20 mouse cellular contexts compared by ENCODE assay signal in the genomic region with DNA sequence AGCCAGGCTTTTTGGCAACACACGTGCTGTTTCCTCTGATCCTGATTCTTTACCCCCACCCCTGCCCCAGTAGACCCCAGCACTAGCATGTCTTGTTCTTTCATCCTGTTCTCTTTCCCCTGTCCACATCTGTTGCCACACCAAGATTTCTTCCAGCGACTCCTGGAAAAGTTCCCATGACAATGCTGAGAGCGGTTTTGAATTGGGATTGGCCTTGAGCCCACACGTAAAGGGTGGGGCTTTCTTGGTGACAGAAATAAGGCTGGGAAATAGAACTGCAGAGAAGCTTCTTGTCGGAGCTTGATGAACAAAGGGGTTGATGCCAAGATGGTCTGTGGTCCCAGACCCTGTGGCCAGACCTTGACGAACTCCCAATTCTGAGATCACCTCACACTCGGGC.
DNase-seq lines count a peak whose midpoint lies in the region; ATAC-seq and TF ChIP-seq lines count a peak whose summit lies in the region.
"Had no signal": no experiment of that assay in that cellular context is flagged by ENCODE, and none has a peak within 500 bp of the region (broad histone marks: within the 10 kb centered on the region; RNA-seq: fewer than 3 reads in every experiment).

No protein-coding gene starts in this region.

- TF ChIP-seq EP300 in heart, postnatal 0 days (IDR thresholded peaks at IDR 0.05; ENCODE audit: low read depth): no peak
- TF ChIP-seq EP300 in stomach, postnatal 0 days (optimal IDR thresholded peaks at IDR 0.05): no peak

- H3K9ac ChIP-seq in heart, postnatal 0 days (replicated peaks; ENCODE audit: low read depth, low read length): no peak overlapping the region
- H3K9ac ChIP-seq in stomach, postnatal 0 days (ENCODE audit: low read length): no peak overlapping the region
- H3K9ac ChIP-seq: embryonic facial prominence, embryonic 12.5 days; hindbrain, embryonic 14.5 days; intestine, embryonic 15.5 days; stomach, embryonic 15.5 days had no signal

- WGBS in heart, postnatal 0 days: 47% methylated on average over 7 of the region's 7 CpGs
- 53% methylated on average over 7 of the region's 7 CpGs for WGBS in stomach, postnatal 0 days

- peaks cover 6% of the 10 kb centered on the region; the same call in 1 of the 2 replicates for H3K9me3 ChIP-seq in heart, postnatal 0 days (replicated peaks; ENCODE audit: control insufficient read depth, low read length)
- H3K9me3 ChIP-seq in stomach, postnatal 0 days (ENCODE audit: control insufficient read depth, low read length): no peaks in the 10 kb centered on the region
- H3K9me3 ChIP-seq: embryonic facial prominence, embryonic 12.5 days; G1E; intestine, embryonic 15.5 days; limb, embryonic 10.5 days; stomach, embryonic 15.5 days had no signal

- no peaks in the 10 kb centered on the region for H3K4me1 ChIP-seq in heart, postnatal 0 days (ENCODE audit: control insufficient read depth, insufficient read depth)
- no peaks in the 10 kb centered on the region for H3K4me1 ChIP-seq in stomach, postnatal 0 days (replicated peaks; ENCODE audit: control insufficient read depth, insufficient read depth)
- H3K4me1 ChIP-seq: embryonic facial prominence, embryonic 12.5 days; stomach, embryonic 15.5 days had no signal

- H3K36me3 ChIP-seq in heart, postnatal 0 days (replicated peaks; ENCODE audit: control insufficient read depth, insufficient read depth, low read length): no peaks in the 10 kb centered on the region
- H3K36me3 ChIP-seq in stomach, postnatal 0 days (ENCODE audit: control insufficient read depth, insufficient read depth, low read length): no peaks in the 10 kb centered on the region
- H3K36me3 ChIP-seq: embryonic facial prominence, embryonic 12.5 days; G1E; intestine, embryonic 15.5 days; limb, embryonic 10.5 days; stomach, embryonic 15.5 days had no signal

- no peaks in the 10 kb centered on the region for H3K27me3 ChIP-seq in heart, postnatal 0 days (ENCODE audit: control insufficient read depth, insufficient read depth, low read length)
- no peaks in the 10 kb centered on the region for H3K27me3 ChIP-seq in stomach, postnatal 0 days (ENCODE audit: control insufficient read depth, insufficient read depth, low read length)
- H3K27me3 ChIP-seq: embryonic facial prominence, embryonic 12.5 days; intestine, embryonic 15.5 days; stomach, embryonic 15.5 days had no signal

- peak; percentile 14 for DNase-seq in adrenal gland, adult 2 months
- DNase-seq in adrenal gland, postnatal 4 days (ENCODE audit: low spot score in 2 of 2): no peak
- peak; percentile 91 for DNase-seq in heart, adult 11 months
- DNase-seq in heart, postnatal 25 days (ENCODE audit: low spot score): no peak
- DNase-seq in heart, postnatal 0 days (ENCODE audit: low spot score): peak; percentile 42
- DNase-seq in lung, postnatal 14 days: peak; percentile 38
- DNase-seq in stomach, postnatal 0 days (ENCODE audit: low spot score): no peak
- DNase-seq: adrenal gland, adult 8-10 months; cerebellum, adult 2 months; thymus, postnatal 14 days had no signal

- no peak for ATAC-seq in heart, postnatal 0 days (ENCODE audit: insufficient read depth, low read depth)
- ATAC-seq in stomach, postnatal 0 days (ENCODE audit: low FRiP score, low TSS enrichment): no peak
- no peak for ATAC-seq in activated CD4-positive, CD25-positive, alpha-beta regulatory T cell, adult 4 months
- ATAC-seq: CD4-positive, CD25-positive, alpha-beta regulatory T cell, adult 4 months; intestine, embryonic 15.5 days had no signal

- H3K4me3 ChIP-seq in heart, postnatal 0 days (ENCODE audit: low read depth, low read length): no peak overlapping the region
- no peak overlapping the region for H3K4me3 ChIP-seq in stomach, postnatal 0 days (ENCODE audit: low read depth, low read length)
- H3K4me3 ChIP-seq: embryonic facial prominence, embryonic 12.5 days; intestine, embryonic 15.5 days; limb, embryonic 10.5 days; stomach, embryonic 15.5 days had no signal

- no peak overlapping the region for H3K4me2 ChIP-seq in heart, postnatal 0 days (ENCODE audit: low read depth, low read length)
- no peak overlapping the region for H3K4me2 ChIP-seq in stomach, postnatal 0 days (replicated peaks; ENCODE audit: low read depth)
- H3K4me2 ChIP-seq: embryonic facial prominence, embryonic 12.5 days; hindbrain, embryonic 14.5 days; intestine, embryonic 15.5 days; liver, embryonic 11.5 days; stomach, embryonic 15.5 days had no signal

- intact Hi-C loops in heart, postnatal 25 days (cut with DNase I): no loop called here

- H3K27ac ChIP-seq in heart, postnatal 0 days (ENCODE audit: low read depth): no peak overlapping the region
- H3K27ac ChIP-seq in stomach, postnatal 0 days (replicated peaks): no peak overlapping the region
- H3K27ac ChIP-seq: embryonic facial prominence, embryonic 12.5 days; hindbrain, embryonic 14.5 days; intestine, embryonic 15.5 days; kidney, postnatal 0 days; limb, embryonic 10.5 days; stomach, embryonic 15.5 days had no signal

- no peak for TF ChIP-seq CTCF in heart, postnatal 0 days (IDR thresholded peaks at IDR 0.05; ENCODE audit: low read depth)
- TF ChIP-seq CTCF in stomach, postnatal 0 days (IDR thresholded peaks at IDR 0.05; ENCODE audit: low read depth): no peak

Comparison
In these comparisons a context has a peak if more than half of its experiments do, and no peak if none do; other contexts are left out.
1. DNase-seq: peak in adrenal gland, adult 2 months (single experiment), heart, adult 11 months (single experiment), heart, postnatal 0 days (single experiment) and lung, postnatal 14 days (single experiment); none in adrenal gland, postnatal 4 days (0 of 2), heart, postnatal 25 days (single experiment) and stomach, postnatal 0 days (single experiment).